Comparison of ENCODE assay signal across 18 mouse cellular contexts in the genomic region with DNA sequence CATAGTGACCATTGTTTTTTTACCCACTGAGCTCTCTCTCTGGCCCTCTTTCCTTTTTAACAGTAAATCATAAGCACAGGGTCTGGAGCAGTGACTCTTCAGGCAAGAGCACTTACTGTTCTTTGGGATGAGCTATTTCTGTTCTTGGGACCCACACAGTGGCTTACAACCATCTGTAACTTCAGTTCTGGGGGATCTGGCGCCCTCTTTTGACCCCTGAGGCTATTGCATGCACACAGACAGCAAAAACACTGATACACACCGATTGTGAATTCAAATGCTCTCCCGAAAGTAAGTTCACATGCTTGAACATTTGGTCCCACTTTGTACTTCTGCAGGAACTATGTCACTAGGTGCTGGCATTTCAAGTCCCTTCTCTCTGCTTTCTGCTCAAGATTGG. TPM values are rescaled to one million over a fixed set of nuclear protein-coding genes. Genes with fewer than 3 reads are reported as not detected.
DNase-seq lines count a peak whose midpoint lies in the region; ATAC-seq and TF ChIP-seq lines count a peak whose summit lies in the region.
"Had no signal": no experiment of that assay in that cellular context is flagged by ENCODE, and none has a peak within 500 bp of the region (broad histone marks: within the 10 kb centered on the region; RNA-seq: fewer than 3 reads in every experiment).

No protein-coding gene starts in this region.

- H3K4me2 ChIP-seq in lung, postnatal 0 days (replicated peaks; ENCODE audit: low read depth, low read length), result no peak overlapping the region
- H3K4me2 ChIP-seq: hindbrain, embryonic 13.5 days had no signal

- no peaks in the 10 kb centered on the region for H3K36me3 ChIP-seq in lung, postnatal 0 days (ENCODE audit: insufficient read depth, low read length)
- H3K36me3 ChIP-seq: heart, embryonic 10.5 days; hindbrain, embryonic 13.5 days had no signal

- no peaks in the 10 kb centered on the region for H3K4me1 ChIP-seq in lung, postnatal 0 days (ENCODE audit: insufficient read depth, low read depth, low read length)

- WGBS in lung, postnatal 0 days, result 68% methylated on average over 3 of the region's 3 CpGs

- no peaks in the 10 kb centered on the region for H3K27me3 ChIP-seq in lung, postnatal 0 days (replicated peaks; ENCODE audit: insufficient read depth, low read length)
- H3K27me3 ChIP-seq: hindbrain, embryonic 13.5 days had no signal

- peak; percentile 47 for TF ChIP-seq CTCF in lung, postnatal 0 days (IDR thresholded peaks at IDR 0.05)

- no peak overlapping the region for H3K27ac ChIP-seq in lung, postnatal 0 days (ENCODE audit: low read length)
- H3K27ac ChIP-seq: heart, embryonic 10.5 days; hindbrain, embryonic 13.5 days had no signal

- no peaks in the 10 kb centered on the region for H3K9me3 ChIP-seq in lung, postnatal 0 days (ENCODE audit: low read length)
- H3K9me3 ChIP-seq: heart, embryonic 10.5 days; hindbrain, embryonic 13.5 days had no signal

- no peak overlapping the region for H3K9ac ChIP-seq in lung, postnatal 0 days (replicated peaks; ENCODE audit: low read depth)
- H3K9ac ChIP-seq: hindbrain, embryonic 13.5 days had no signal

- ATAC-seq in CD4-positive, CD25-positive, alpha-beta regulatory T cell, adult 4 months, result no peak
- ATAC-seq in lung, postnatal 0 days, result no peak
- peak; percentile 32; the same call in 1 of the 2 replicates for ATAC-seq in megakaryocyte, adult 5-6 weeks (ENCODE audit: poor library complexity, severe bottlenecking)

- no peak overlapping the region for H3K4me3 ChIP-seq in lung, postnatal 0 days (ENCODE audit: low read depth, low read length)
- H3K4me3 ChIP-seq: heart, embryonic 10.5 days; hindbrain, embryonic 13.5 days had no signal

- DNase-seq in CD4-positive, CD25-positive, alpha-beta regulatory T cell, adult 2 months (ENCODE audit: low read depth, low spot score), result peak; percentile 51
- no peak for DNase-seq in lung, postnatal 0 days (ENCODE audit: low spot score)
- no peak for DNase-seq in lung, postnatal 25 days (ENCODE audit: low spot score)
- peak; percentile 85 for DNase-seq in R1 (ENCODE audit: low read depth, low spot score)
- DNase-seq in adrenal gland, adult (ENCODE audit: inconsistent age in 2 of 2, low spot score in 1 of 2), result no peak
- no peak for DNase-seq in layer of hippocampus, postnatal 25 days (ENCODE audit: extremely low spot score in 1 of 2, low spot score in 1 of 2)
- DNase-seq: cerebellum, postnatal 14 days; kidney, postnatal 14 days; midbrain, embryonic 14.5 days; right cerebral cortex, postnatal 4 days; thymus, postnatal 25 days had no signal

- TF ChIP-seq EP300 in lung, postnatal 0 days (IDR thresholded peaks at IDR 0.05), result no peak

RNA-seq across cellular contexts. Expression of gene Aff1, which starts 9.3 kb away (rescaled TPM):
- 10 to 100 TPM in 1 of 2 experiments, 1 to 10 TPM in 1; 9.4 to 18.2 TPM for polyA plus RNA-seq in CD4-positive, CD25-positive, alpha-beta regulatory T cell, adult 4 months (2017; shearing (Covaris generic))
- polyA plus RNA-seq in lung, postnatal 0 days (2015; fragmentation: Nextera tagmentation; extraction: Ambion mirVana), result 9.4 and 10.0 TPM in 2 replicates
- total RNA-seq in megakaryocyte, adult 5-6 weeks (2015), result 45.0 and 51.0 TPM in 2 replicates
- 16.3 and 29.0 TPM in 2 replicates for total RNA-seq in megakaryocyte, adult 5-6 weeks (2017)
- 10 to 100 TPM; 14.1 to 14.2 TPM for total RNA-seq in layer of hippocampus, postnatal 25 days (2021)

RNA-seq across cellular contexts. Expression of gene 1700016H13Rik, which starts 45.7 kb away (rescaled TPM):
- polyA plus RNA-seq in CD4-positive, CD25-positive, alpha-beta regulatory T cell, adult 4 months (2017; shearing (Covaris generic)), result not detected
- polyA plus RNA-seq in lung, postnatal 0 days (2015; fragmentation: Nextera tagmentation; extraction: Ambion mirVana), result 1.3 and 1.5 TPM in 2 replicates
- not detected in 2 replicates for total RNA-seq in megakaryocyte, adult 5-6 weeks (2015)
- not detected in 2 replicates for total RNA-seq in megakaryocyte, adult 5-6 weeks (2017)
- not detected for total RNA-seq in layer of hippocampus, postnatal 25 days (2021)
- total RNA-seq: left cerebral cortex, adult 8-10 months had no signal
- polyA plus RNA-seq: frontal cortex, adult 2 months; heart, embryonic 10.5 days; liver, embryonic 16.5 days had no signal

Comparison
In these comparisons a context has a peak if more than half of its experiments do, and no peak if none do; other contexts are left out.
1. DNase-seq: peak in CD4-positive, CD25-positive, alpha-beta regulatory T cell, adult 2 months (single experiment) and R1 (single experiment); none in lung, postnatal 0 days (single experiment), lung, postnatal 25 days (single experiment), adrenal gland, adult (0 of 2) and layer of hippocampus, postnatal 25 days (0 of 2).